Mouse (Mus musculus) gastrocnemius, postnatal 4 days (tissue): ENCODE measurements around the gene Slc1a3. TPM values are rescaled to one million over a fixed set of nuclear protein-coding genes. Genes with fewer than 3 reads are reported as not detected.
A peak's percentile ranks its signal among the peaks of the same experiment; 100 is the strongest.

Source experiments
- DNase-seq, 2 experiments: peaks; one replicate each; pipeline ENCODE4 v3.0.0; 2021 to 2022; ENCODE audit warnings: low spot score in 2 of 2, mixed read lengths in 2 of 2
- long read RNA-seq, 2 experiments: library from polyadenylated mRNA; stranded (forward); transcript quantifications; one replicate each; pipeline ENCODE4 v2.0.0; 2021
- total RNA-seq, 2 experiments: library from RNA; stranded (reverse); gene quantifications; 2 replicates each; pipeline ENCODE4 v1.2.3; 2021

The Slc1a3 gene
- total RNA-seq: 1 to 10 TPM; 4.9 to 6.3 TPM
- long read RNA-seq, experiment 1, full-length matches to known transcripts: 1 of 1 reads
- long read RNA-seq, experiment 1, partial matches to known transcripts: 0 of 1 reads
- long read RNA-seq, experiment 1, other reads (novel, unspliced or antisense): 0 of 1 reads
- long read RNA-seq, experiment 2, full-length matches to known transcripts: 3 of 4 reads
- long read RNA-seq, experiment 2, partial matches to known transcripts: 0 of 4 reads
- long read RNA-seq, experiment 2, other reads (novel, unspliced or antisense): 1 of 4 reads

DNA sequence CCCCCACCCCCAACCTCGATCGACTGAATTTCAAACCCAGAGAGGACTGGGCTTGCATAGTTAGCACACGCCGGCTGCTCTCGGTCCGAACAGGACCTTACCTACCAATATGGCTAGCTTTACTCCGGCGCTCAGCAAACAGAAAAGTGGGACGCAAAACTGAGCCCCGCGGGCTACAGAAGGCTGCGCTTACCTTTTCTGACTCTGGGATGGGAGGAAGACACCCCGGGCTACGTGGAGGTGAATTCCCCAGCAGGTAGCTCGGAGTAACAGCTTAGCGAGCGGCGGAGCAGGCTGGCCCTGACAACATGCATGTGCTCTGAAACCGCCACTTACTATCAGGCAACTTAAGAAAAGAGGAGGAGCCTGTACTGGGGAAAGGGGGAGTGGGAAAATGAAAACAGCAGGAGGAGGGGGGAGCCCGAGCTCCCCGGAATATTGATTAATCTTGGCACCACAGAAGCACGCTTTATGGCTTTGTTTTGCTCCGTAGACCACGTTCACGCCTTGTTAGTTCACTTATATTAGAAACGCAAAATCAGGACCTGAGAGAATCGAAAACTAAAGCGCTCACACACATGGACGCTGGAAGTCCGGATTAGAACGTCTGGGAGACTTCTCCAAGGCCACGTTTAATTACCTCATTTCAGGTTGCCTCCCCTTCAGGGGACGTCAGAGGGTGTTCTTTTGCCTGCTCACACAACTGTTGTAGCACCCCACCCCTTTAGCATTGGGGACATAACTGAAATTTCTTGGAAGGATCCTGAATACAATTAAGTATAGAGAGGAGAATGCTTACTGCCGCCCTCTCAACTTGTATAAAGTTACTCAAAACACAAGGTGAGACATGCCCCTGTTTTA is at the start of gene Slc1a3:
Gene Slc1a3, minus strand, starts transcription at position 619 of the 861 bp plus-strand sequence.
- peak; percentile 17 to 23 for DNase-seq

DNA sequence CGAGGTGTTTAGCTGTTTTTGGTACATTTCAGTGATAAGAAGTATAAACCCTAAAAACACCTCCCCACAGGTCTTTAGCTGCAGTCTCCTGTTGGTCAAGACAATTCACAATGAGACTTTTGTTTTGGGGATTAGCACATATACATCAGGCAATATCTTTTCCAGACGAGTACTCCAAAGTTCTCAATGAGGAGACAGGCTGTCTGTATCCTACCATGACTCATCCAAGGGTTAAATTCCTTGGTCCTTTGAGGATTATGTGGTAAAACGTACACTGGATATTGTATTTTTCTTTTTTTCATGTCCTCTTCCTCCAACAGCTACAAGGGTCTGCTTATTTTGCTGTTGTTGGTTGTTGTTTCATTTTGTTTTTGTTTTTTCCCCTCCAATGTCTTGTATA is 48.5 kb upstream of the Slc1a3 start:
- no peak for DNase-seq

DNA sequence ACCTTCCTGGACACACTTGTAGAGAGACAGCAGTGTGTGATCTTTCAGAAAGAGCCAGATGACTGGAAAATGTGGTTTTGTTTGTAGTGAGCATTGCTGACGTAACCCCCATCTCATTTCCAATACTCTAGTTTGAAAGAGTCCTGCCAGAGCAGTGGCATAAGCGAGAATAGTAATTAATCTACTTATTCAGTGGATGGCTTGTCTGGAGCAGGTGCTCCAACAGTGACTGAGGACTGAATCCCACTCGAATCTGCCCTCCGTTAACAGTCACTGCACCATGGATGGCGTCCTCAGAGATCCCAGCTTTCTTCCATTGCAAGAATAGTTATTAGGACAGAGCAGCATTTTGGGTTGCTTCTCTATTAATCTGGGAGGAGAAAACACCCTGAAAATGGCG is 45.9 kb upstream of the Slc1a3 start:
- no peak for DNase-seq

DNA sequence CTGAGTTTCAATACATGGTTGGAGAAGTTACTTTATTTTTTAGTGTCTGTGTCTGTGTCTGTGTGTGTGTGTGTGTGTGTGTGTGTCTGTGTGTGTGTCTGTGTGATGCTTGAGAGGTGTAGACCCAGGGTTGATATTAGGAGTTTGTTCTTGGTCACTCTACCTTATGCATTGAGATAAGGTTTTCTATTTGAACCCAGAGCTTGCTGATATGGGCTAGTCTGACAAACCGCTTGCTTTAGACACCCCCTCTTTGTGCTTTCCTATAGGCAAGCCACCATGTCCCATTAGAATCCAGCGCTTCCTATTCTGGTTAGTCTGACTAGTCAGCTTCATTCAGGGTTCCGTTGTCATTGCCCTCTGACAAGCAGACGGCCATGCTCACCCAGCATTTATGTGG is 39.2 kb upstream of the Slc1a3 start:
- no peak for DNase-seq

DNA sequence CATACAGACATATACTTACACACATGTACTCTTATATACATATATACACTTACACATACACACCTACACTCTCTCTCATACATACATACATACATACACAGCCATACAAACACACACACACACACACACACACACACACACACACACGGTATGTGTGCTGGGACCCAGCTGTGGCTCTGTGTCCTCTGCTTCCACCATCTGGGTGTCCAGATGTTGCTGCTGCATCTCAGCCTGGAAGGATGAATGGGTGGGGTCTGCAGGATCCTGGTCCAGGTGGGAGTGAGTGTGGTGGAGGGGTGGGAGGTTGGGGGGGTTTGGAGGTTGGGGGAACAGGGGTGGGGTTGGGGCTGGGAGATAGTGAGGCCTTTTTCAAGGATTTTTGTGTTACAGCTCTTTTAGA is 38.2 kb upstream of the Slc1a3 start:
- DNase-seq: no peak

DNA sequence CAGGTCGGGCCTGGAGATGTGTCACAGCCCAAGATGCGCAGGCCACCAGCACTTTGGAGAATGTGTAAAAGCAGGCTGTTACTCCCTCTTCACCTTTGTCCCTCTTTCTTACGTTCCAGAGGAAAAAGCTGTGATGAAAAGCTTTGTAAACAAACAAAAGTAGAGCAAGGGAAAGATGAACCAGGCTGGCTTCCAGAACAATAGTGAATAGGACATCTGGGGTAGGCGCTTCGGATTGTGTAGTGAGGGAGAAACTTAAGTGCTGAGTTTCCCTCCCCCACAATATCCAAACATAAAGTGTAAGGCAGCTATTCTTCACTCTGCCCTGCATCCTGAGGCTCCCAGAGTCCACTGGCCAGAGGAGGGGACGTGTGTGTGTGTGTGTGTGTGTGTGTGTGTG is 31.0 kb upstream of the Slc1a3 start:
- no peak for DNase-seq

DNA sequence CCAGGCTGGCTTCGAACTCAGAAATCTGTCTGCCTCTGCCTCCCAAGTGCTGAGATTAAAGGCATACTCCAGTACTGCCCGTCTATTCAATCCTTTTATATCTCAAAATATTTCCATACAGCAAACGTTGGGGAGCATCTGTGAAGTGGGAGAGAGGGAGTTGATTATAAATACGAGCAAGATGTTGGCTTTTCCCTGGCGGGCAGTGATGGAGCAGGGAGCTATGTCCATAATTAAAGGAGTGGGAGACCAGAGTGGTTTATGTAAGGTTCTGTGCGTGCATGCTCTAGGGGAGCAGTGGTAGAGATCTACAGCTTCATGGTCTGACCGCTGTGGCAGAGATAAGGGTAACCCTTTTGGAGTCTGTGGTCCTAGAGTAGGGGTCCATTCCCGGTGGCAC is 30.2 kb upstream of the Slc1a3 start:
- DNase-seq: no peak

DNA sequence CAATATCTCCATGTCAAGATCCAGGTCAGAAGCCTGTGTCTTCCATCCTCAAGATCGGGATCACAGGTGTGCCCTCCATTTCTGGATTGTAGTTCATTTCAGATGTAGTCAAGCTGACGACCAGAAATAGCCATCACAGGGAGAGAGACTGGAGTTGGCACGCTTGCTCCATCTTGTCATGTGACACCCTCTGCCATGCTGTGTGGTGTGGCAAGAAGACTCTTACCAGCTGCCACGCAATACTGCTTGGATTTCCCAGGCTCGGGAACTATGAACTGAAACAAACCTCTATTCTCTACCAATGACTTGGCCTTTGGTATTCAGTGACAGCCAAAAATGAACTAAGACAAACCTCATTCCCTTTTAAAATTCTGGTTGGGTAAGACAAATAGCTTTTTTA is 27.6 kb upstream of the Slc1a3 start:
- DNase-seq: no peak

DNA sequence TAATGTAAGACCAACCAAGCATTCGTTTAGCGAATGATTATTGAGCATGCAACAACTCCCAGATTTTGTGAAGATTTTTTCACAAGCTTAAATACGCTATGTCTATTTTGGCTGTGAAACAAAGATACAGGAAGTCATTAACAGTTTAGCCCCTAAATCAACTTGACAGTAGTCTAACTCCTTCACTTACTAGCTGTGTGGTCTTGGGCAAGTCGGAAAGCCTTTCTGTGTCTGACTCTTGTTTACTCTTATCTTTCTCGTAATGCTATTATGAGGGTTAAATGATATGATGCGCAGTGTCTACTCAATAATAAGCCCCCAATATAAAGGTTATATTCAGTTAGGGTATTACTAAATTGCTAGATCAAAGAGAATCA is 23.8 kb upstream of the Slc1a3 start:
- no peak for DNase-seq

DNA sequence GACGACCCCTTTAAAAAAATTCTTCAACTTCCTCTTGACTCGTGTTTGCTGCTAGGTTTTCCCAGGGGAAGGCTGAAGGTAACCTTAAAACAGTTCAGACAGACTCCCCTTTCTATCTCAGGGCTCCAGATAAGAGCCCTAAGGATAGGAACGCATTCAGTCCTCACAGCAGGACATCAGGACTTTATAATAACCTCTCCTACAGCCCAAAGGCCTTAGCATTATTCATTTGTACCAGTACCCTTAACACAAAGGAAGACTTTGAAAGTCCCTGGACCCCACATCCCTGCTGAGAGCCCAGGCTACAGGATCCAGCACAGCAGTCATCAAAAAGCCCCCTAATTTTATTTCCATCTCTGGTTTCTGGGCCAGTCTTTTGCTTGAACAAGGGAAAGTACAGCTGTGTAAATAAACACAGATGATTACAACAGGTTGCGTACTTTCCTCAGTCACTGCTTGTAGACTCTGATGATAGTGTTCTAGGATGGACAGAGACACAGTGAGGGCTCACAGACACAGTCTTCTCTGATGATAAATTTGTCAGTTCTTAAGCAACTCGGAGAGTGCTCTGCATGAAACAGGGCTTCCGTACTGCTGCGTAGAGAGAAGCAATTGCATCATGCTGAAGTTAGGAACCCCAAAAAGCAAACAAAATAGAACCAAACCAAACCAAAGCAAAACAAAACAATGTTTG is 23.3 kb upstream of the Slc1a3 start:
- DNase-seq: no peak

DNA sequence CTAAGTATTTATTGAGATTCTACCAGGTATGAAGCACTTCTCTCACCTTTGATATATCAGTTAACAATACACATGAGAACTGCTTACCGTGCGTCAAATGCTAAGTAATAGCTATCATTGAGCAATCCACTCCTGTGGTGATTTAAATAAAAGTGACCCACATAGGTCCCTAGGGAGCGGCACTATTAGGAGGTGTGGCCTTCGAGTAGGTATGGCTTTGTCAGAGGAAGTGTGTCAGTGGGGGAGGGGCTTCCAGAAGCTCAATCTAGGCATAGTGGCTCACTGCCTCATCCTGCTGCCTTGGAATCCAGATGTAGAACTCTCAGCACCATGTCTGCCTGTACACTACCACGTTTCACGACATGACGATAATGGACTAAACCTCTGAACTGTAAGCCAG is 18.3 kb upstream of the Slc1a3 start:
- no peak for DNase-seq

DNA sequence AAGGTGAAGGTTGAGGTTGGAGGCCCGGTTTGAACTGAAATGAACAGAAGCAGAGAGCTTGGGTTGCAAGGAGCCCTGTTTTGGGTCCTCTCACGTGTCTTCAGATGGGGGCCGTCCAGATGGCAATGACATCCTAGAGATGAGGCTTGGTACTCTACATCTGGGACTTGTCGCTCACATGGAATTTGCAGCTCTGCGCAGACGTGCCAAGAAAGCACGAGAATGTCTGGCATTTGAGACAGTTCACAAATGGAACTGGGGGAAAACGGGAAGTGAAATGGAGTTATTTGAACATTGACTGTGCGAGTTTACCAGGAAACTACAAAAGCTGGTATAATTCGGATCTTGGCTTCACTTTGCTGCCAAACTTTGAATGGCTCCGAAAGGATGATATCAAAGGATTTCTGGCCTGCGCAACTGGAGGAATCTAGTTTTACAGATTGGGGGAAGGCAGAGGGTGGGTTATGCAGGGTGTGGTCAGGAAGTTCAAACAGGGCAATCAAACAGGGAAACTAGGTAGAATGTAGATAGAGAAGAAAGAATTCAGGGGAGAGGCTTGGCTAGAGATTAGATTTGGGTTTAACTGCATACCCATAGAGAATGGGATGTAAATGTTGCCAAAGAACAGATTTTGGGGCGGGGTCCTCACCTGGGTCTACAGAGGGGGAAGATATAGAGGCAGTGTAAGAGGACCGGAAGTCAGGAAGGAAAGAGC is 12.0 kb upstream of the Slc1a3 start:
- no peak for DNase-seq

DNA sequence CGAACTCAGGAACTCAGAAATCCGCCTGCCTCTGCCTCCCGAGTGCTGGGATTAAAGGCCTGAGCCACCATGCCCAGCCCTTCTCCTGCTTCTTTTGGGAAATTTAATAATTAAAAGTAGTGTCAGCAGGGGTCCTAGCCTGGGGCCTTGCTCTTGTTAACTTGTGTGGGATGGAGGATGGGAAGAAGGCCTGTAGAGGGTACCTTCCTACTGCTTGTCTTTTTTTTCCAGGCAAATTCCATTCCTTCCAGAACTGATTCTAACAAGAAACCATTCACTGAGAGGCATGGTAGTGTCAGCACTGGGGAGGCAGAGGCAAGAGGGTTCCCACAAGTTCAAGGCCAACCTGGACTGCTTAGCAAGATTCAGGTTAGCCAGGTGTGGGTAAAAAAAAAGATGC is 11.2 kb upstream of the Slc1a3 start:
- no peak for DNase-seq

DNA sequence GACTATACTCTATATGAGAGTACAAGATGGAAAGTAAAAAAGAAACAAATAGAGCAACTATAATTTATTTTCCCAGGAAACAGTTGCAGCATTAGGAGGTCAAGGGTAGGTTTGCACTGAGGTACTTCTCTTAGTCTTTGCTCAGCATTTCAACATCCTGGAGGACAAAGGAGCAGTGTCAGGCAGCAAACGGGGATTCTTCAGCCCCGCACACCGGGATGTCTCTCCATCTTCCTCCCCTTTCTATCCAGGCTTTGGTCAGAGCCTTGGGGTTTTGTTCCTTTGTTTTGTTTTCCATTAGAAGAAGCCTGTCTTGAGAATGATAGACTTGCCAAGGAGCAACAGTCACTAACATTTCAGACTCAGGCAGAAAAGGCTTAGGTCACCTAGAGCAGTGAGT is 10.4 kb upstream of the Slc1a3 start:
- DNase-seq: no peak

DNA sequence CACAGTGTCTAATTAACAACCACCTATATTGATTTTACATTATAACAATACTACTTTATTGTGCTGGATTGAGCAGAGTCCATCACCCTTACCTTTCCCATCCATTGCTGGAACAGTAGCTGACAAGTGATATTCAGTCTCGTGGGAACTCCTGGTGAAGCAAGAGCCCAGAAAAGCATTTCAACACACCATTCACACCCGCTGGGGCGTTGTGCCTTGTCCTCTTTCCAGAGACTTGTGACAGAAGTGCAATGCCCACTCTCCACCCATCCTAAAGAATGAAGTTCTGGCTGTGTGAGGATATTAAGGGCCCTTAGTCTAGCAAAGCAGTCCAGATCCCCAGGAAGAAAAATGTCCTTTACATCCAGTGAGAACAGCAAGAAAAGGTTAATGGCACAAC is 7.9 kb upstream of the Slc1a3 start:
- DNase-seq: no peak

DNA sequence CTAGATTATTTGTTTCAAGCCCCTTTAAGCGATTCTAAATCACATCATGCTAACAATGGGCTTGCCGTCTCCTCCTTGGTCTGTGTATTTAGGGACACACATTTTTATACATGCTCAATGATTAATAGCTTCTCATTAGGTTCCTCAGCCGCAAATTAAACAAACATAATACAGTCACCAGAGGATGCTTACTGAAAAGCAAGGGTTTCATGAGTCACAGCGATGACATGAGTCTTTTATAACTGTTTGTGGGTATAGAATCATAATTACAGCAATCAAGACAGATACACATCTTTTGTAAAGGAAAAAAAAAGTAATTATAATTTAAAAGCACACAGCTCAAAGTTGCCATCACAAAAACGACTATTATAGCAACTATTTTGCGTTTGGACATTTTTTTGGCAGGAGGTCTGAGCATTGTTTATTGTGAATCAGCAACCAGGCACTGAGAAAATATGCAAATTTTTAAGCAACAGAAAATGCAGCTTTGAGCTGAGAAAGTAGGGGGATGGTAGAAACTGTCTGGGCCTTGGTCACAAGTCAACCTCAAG is 6.5 kb upstream of the Slc1a3 start:
- no peak for DNase-seq

DNA sequence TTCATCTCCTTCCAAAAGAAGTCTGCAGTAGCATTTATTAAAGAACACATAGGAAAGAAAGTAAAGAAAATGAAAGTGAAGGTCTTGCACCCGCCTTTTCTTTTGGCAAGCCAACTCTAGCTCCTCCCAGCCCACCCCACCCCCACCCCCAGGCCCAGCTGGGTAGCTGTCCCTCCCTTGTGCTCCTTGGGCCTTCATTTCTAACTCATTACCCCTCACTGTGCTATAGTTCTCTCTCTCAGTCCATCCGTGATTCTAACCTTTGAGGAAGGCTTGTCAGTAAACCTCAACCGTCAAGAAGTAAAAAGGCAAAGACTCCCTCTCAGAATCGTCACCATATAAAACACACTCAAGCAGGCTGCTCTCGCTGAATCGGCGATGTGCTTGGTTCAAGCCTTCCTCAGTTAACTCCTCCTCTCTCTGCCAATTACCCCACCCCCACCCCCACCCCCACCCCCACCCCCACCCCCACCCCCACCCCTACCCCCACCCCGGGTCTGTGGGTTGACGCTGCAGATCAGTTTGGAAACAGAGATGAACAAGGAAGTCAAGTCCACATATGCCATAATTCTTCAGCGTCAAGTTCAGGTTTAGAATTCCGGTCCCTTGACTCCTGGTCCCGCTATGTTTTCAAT is 5.9 kb upstream of the Slc1a3 start:
- no peak for DNase-seq

DNA sequence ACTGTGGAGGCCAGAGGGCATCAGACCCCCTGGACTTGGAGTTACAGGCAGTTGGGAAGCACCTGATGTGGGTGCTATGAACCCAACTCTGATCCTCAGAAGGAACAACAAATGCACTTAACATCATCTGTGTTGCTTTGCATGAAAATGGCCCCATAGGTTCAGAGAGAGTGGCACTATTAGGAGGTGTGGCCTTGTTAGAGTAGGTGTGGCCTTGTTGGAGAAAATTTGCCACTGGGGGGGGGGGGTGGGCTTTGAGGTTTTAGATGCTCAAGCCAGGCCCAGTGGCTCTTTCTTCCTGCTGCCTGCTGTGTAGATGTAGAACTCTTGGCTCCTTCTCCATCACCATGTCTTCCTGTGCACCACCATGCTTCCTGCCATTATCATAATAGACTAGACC is 5.1 kb upstream of the Slc1a3 start:
- no peak for DNase-seq

DNA sequence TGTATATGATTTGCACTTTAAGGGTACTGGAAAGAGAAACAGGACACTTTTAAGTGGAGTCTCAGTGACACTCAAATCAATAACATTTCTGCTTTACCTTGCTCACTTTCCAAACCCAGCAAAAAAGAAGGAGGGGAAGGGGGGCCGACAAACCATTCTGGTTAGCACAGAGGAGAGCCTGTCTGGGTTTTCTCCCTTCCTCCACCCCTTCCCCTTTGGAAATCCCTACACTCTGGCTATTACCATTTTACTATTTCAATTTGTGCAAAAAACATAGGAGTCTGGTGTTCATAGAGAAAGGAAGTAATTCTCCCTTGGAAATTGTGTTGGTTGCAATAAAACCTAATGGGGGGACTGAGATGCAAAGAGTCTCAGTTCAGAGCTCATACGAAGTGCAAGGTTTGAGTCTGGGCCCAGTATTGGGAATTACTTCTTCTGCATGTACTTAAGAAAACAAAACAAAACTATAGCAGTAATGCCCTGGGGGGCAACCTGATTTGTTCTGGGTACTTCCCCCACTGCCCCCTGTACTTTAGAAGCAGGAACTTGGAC is 1.9 kb upstream of the Slc1a3 start:
- DNase-seq: no peak

DNA sequence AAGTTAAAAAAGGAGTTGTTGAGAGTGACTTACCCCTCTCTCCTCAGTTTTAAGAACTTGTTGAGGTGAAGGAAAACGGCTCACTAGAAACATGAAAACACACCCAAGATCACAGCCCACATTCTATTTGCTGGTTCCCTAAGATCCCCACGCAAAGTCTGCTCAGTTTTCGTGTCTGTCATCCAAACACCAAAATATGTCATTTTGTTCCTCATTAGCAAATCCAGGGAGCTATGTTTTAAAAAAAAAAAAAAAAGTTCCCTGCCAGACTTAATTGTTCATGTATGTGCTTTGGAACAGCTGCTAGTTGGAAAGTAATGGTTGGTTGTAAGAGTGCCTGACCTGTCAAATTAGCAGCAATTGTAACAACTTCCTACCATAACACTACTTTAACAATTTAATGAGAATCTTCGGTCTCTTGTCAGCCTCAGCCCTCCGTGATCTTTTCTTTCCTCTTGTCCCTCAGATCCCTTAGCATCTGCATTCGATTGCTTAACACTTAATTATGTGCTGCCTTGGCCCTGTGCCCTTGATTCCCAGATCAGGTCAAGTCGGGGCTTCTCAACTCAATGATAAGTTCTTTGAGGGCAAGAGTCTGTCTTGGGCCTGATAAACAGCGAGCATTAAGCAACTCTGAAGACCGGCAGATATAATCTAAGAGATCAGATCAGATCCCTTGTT is 1.2 kb upstream of the Slc1a3 start:
- no peak for DNase-seq
